Mouse (Mus musculus): ENCODE measurements around the gene Nudt9. TPM values are rescaled to one million over a fixed set of nuclear protein-coding genes. Genes with fewer than 3 reads are reported as not detected.

Gene Nudt9
- polyA plus RNA-seq (2015; fragmentation: Nextera tagmentation; extraction: Ambion mirVana), result 84.8 and 98.9 TPM in 2 replicates

DNA sequence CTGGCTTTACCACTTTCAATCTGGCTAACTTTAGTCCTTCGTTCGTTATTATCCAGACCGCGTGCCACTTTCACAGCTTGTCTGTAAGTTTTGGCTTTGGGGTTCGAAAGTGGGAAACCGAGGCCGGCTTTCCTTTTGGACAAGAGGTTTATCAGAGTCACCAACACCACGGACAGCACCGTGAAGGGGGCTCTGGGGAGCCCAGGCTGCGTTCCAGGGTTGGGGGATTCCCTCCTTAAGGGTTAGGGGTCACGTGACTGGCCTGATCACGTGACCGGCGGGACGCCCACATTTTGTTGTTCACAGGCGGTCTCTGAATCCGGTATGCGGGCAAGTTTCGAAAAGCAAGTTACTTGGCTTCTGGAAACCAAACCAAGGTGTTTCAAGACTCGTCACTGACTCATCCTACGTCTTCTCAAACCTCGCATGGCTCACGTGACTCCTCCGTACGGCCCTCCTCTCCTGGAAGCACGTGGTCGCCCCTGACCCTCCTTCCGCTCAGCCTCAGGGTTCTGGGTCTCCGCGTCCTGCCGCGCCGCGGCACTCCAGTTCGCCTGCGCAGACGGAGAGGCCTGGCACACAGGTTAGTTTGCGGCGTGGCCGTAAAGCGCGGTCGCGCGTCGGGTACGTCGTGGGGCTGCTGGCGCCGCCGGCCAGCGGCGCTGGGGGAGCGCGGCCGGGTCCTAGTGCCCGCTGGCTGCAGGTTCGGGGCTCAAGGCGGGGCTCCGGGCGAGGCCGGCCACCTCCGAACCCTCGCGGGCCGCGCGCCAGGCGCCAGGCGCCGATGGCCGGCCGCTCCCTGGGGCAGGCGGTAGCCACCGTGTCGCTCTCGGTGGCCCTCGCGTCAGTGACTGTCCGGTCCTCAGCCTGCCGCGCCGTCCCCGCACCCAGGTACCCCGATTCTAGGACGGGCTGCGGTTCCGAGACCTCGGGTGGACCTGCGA, at the start of gene Nudt9:
TSS of gene Nudt9 (plus strand) at position 51 of the 944 bp plus-strand sequence.

GRCm38 (mm10) chr5:104021597-104022378, 24.3 kb upstream of the Nudt9 start, which contains the start of gene Hsd17b11:
Hsd17b11 (minus strand) TSS chr5:104021919.

DNA sequence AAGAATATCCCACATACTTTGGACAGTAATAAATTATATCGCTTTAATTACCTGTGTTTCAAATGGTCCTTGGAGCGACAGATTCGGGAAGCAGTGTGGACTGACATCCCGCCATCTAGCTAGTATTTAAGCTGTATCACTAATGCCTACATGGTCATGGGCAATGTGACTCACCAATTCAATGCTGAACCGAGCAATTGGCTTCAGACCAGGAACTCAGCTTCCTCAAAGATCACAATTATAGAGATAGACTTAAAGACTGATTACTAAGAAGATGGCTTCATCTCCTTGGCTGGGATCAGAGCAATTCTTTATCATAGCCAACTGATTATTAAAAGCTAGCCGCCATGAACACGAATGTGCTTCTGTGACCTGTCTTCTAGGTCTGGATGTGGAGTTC, 31.4 kb downstream of the Nudt9 start, which contains the start of gene Gm17660:
TSS of gene Gm17660 (minus strand) at position 101 of the 400 bp plus-strand sequence.

GRCm38 (mm10) chr5:104113491-104114172, 67.5 kb downstream of the Nudt9 start, which contains the start of gene Sparcl1:
Sparcl1 (minus strand) TSS chr5:104113733.

Other genes starting within 250 kb of the Nudt9 start
- gene Klhl8, start 135.0 kb upstream of the Nudt9 start, polyA plus RNA-seq (2015; fragmentation: Nextera tagmentation; extraction: Ambion mirVana), result 2.1 and 2.8 TPM in 2 replicates
- 0.19 and 0.42 TPM in 2 replicates for gene Hsd17b13, start 68.9 kb upstream of the Nudt9 start, polyA plus RNA-seq (2015; fragmentation: Nextera tagmentation; extraction: Ambion mirVana)
- gene Hsd17b11, start 24.4 kb upstream of the Nudt9 start, polyA plus RNA-seq (2015; fragmentation: Nextera tagmentation; extraction: Ambion mirVana), result 7.1 and 8.3 TPM in 2 replicates
- not detected in 2 replicates for gene Gm17660, start 31.3 kb downstream of the Nudt9 start, polyA plus RNA-seq (2015; fragmentation: Nextera tagmentation; extraction: Ambion mirVana)
- gene Sparcl1, start 67.4 kb downstream of the Nudt9 start, polyA plus RNA-seq (2015; fragmentation: Nextera tagmentation; extraction: Ambion mirVana), result 37.6 and 45.1 TPM in 2 replicates
- gene Dspp, start 124.4 kb downstream of the Nudt9 start, polyA plus RNA-seq (2015; fragmentation: Nextera tagmentation; extraction: Ambion mirVana), result not detected in 2 replicates
- 0.06 and 0.08 TPM in 2 replicates for gene Dmp1, start 156.3 kb downstream of the Nudt9 start, polyA plus RNA-seq (2015; fragmentation: Nextera tagmentation; extraction: Ambion mirVana)

All from spleen, postnatal 0 days (tissue).